Mouse (Mus musculus): Measurements from ENCODE around the gene Irx3.
A peak's percentile ranks its signal among the peaks of the same experiment; 100 is the strongest.

Irx3 gene

DNA sequence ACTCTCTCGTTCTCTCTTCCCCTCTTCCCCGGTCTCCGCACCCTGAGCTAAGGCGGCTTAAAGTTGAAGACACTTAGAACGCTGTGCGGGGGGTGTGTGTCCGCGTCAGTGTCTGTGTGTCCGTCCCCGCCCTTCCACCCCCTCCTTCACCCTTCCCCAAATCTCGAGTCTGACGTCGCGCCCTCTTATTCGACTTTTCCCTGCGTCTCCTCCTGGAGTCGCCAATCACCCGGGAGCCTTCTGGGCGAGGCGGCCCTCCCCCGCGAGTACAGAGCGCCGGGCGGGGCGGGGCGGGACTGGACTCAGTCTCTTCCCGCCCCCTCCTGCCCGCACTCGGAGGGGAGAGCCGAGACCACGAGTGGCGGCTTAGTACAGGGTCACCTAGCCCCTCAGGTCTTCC is at the start of gene Irx3:
Irx3 (minus strand) TSS at position 229 of the 400 bp plus-strand sequence.
- DNase-seq (ENCODE audit: low spot score in 2 of 2) = no peak

DNA sequence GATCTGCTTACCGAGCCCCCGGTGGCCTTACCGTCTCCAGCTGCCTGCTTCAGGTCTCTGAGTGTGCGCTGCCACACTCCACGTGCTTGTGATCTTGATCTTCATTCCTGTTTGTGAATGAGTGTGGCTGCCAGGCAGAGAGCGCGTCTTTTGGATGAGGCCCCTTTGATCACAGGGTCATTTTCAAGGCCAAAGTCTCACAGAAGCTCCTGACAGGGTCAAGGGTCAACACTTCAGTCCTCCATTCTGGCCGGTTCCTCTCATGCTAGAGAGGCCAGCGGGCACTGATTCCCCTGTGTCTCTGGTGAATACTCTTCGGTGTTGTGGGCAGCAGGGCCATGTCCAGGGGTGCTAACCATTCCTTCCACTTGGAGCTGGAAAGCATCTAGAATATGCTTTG is 49.5 kb upstream of the Irx3 start:
- DNase-seq (ENCODE audit: low spot score in 2 of 2) = no peak

GRCm38 (mm10) chr8:91849984-91850383 is 48.1 kb upstream of the Irx3 start:
- DNase-seq (ENCODE audit: low spot score in 2 of 2) = no peak

DNA sequence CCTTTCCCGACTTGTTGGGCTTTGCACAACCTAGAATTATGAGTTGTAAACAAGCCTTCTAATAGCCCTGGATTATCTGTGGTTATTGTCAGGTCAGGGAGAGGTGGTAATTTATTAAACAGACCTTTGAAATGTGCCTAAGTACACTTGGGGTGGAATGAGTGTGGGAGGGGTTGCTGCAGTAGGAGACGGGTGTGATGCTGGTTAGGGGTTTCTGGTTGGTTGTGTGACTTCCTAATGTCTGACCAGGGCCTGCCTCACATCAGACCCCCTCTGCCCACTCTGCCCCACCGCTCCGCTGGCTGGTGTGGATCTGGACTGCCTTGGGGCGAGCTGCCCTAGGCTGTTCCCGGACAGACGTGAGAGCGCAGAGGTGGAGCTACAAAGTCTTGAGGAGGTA is 47.7 kb upstream of the Irx3 start:
- no peak for DNase-seq (ENCODE audit: low spot score in 2 of 2)

DNA sequence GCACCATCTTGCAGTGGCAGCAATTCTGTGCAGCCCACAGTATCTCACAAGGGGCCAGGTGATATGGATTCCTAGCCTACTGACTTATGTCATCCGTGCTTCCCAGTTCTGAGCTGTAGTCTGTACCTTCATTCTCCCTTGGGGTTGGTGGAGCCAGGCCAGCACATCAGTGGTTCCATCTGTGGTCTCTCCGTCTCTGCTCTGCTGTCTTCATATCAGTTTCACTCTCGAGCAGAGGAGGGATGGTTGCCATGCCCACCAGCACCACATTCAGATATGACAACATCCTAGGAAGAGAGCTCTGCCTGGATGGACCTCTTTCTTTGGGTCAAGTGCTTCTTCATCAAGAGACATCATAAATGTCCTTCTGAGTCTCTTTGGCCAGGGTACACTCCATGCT is 43.8 kb upstream of the Irx3 start:
- peak; percentile 54 to 67 for DNase-seq (ENCODE audit: low spot score in 2 of 2)

DNA sequence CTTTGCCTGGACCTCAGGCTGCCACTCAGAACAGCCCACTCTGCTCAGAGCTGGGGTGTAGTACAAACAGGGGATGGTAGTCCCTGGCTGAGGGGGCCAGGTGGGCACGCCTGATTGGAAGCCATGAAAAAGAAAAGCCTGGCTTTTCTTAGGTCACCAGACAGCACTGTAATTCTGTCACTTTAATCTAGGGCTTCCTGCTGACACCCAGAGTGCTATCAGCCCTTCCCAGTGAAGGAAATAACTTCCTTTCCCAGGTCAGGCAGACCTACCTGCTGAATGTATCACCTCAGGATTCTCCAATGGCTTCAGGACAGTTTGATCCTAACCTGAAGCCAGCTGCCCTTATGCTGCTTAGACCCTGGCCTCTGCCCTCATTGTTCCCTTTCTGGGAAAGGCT is 35.3 kb upstream of the Irx3 start:
- no peak for DNase-seq (ENCODE audit: low spot score in 2 of 2)

DNA sequence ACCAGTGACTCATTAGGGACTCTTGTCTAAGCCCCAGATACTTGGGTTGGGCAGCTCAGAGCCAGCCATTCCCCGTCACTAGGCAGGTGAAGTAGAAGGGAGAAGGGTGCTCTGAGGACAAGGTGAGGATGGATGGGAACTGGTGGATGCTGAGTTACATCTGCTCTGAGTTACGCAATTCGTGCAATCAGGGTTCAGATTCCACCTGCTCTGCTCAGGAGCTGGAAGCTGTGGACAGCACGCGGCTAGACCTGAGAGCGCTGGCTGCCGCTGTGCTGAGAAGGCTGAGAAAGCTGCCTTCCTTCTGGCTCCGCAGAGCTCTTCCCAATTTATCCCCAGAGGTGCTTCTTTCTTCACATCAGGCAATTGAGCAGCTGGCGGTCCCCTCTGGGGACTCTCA is 34.8 kb upstream of the Irx3 start:
- DNase-seq (ENCODE audit: low spot score in 2 of 2) = no peak

DNA sequence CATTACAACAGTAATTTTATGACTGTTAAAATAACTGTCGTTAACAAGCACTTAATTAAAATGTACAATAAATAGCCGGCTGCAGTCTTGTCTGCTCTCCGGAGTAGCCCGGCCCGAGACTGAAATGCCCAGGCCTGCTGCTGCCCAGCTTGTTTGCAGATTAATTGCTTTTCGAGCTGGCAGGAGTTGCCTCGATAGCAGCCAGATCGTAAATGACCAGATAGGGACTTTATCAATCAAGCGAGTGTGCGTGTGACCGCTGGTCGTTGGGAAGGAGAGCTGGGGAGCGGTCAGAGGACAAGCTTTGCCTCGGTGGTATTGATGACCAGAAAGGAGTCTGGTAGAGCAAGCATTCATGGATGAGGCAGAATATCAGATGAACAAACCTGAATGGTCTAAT is 25.8 kb upstream of the Irx3 start:
- DNase-seq (ENCODE audit: low spot score in 2 of 2) = no peak

GRCm38 (mm10) chr8:91827192-91827591 is 25.3 kb upstream of the Irx3 start:
- no peak for DNase-seq (ENCODE audit: low spot score in 2 of 2)

GRCm38 (mm10) chr8:91823357-91823756 is 21.5 kb upstream of the Irx3 start:
- DNase-seq (ENCODE audit: low spot score in 2 of 2) = no peak

DNA sequence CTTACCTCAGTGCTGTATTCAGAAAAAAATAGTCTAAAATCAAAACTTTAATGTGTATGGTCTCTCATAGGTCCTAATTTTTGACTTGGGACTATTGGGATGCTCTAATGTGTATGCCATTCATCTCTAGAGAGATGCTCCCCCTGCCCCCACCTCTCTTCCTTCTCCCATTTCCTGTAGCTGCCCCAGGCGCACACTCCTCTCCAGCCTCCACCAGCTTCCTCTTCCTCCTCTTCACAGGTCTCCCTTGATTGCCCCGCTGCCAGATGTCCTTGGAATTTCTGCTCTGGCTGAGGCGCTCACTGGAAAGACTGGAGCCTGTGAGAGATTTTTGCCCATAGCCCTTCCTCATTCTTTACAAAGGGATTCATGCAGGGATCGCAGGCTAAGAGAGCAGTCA is 20.9 kb upstream of the Irx3 start:
- no peak for DNase-seq (ENCODE audit: low spot score in 2 of 2)

DNA sequence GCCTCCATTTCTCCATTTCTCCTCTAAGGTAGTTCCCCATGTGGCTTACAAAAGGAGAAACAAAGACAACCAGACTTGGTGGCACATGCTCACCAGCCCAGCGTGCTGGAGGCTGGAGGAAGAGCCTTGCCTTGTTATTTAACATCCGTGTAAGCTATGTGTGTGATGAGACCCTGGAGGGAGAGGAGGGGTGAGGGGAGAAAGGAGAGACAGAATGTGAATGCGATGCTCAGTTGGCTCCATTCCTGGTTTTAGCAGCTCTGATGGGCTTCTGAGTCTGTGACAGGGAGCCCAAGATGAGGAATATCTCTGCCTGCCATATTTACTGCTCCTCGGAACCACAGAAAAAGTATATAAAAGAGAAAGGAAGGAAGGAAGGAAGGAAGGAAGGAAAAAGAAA is 20.1 kb upstream of the Irx3 start:
- DNase-seq (ENCODE audit: low spot score in 2 of 2) = no peak

DNA sequence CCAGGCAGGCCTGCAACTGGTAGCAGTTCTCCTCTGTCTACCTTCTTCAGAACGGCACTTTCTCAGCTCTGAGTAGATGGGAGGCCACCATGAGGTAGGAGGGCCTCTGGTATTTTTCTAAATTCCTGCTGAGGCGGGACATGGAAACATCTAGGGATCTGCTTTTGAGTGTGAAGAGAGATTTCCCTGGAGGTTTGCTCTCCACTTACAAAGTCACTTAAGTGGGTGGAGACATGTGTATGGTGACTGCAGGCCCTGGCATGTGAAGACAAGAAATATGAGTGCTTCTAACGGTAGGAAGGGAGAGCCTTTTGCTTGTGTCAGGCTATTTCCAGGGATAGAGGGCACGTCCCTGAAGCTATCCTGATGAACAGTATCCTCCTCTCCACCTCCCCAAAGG is 17.9 kb upstream of the Irx3 start:
- no peak for DNase-seq (ENCODE audit: low spot score in 2 of 2)

DNA sequence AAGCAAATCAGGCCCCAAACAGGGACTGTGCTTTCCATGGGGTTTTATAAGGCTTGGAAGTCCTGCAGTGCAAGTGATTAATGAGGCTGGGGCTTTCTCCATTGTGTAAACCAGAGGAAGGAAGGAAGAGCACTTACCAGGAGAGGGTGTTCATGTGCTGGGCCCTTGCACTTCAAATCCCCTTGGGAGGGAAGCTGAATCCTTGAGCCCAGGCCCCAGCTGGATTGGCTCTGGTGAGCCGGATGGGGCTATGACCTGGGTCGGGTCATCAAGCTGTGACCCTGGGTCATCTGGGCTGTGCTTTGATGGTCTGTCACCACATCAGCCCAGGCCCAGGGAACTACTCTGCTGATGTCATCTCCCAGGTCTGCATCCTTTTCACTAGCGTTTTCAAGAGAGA is 16.9 kb upstream of the Irx3 start:
- no peak for DNase-seq (ENCODE audit: low spot score in 2 of 2)

DNA sequence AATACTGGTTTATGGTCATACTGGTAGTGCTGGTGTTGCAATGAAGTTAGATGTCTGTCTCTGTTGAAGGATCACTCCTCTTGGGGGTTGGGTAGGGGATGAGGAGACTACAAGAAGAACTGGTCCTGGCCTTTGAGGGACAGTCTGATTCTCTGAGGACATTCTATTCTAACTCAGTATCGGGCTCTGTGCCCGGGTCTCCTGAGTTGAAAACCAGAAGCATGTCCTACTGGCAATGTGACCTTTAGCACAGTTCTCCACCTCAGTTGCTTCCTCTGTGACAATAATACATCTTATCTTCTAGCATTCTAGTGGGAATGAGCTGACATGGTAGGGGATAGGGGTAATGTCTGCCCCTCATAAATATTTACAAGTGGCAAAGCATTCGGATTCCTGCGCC is 12.2 kb upstream of the Irx3 start:
- DNase-seq (ENCODE audit: low spot score in 2 of 2) = no peak

DNA sequence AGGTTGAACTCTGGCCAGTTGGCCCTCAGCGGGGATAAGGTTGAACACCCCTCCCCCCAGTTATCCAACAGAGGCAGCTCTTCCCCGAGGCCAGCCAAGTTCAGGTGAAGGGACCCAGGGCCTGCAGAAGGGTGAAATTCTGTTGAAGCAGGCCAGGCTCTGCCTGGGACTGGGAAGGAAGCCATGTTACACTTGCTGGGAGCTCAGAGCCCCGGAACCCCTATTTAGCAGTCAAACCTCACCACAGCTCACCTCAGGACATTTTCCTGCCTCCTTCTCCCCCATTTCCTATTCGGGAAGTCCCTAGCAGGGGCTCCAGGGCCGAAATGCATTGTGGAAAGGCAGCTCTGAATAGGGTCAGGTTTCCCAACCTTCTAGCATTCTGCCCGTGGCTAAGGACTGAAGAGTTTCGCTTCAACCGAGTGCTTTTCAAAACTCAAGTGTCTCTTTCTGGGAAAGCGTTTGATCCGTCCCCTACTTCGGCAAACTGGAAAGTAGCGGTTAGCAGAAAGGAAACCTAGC is 4.9 kb upstream of the Irx3 start:
- DNase-seq (ENCODE audit: low spot score in 2 of 2) = no peak

DNA sequence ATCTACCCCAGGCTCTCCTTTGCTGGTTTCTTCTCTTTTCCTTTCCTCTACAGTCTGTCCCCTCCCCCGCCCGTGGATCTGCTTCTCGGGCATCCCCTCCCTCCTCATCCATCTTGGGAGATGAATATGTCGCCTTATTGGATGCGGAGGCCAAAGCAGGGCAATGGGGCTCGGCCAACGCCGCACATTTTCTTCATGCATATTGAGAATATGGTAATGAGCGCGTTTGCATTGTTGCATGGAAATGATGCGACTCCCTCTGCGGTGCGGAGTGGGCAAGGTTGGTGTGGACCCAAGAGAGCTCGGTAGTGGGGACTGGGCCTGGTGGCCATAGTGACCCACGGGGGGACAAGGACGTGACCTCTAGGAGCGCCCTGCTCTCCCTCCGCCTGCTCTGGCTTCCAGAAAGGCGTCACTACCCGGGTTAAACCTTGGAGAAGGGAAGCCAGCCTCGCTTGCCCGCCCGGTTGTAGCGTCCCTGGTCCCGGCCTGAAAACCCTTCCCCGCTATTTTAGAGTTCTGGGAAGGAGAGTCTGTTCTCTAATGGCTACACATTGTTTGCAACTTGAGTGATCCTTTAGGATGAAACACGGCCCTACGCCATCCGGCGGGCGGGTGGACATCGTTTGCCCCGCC is 4.3 kb upstream of the Irx3 start:
- no peak for DNase-seq (ENCODE audit: low spot score in 2 of 2)

GRCm38 (mm10) chr8:91805254-91805671 is 3.4 kb upstream of the Irx3 start:
- no peak for DNase-seq (ENCODE audit: low spot score in 2 of 2)

- DNase-seq (ENCODE audit: low spot score in 2 of 2) = no peak
Measured at GRCm38 (mm10) chr8:91804403-91805253, 2.8 kb upstream of the Irx3 start.

DNA sequence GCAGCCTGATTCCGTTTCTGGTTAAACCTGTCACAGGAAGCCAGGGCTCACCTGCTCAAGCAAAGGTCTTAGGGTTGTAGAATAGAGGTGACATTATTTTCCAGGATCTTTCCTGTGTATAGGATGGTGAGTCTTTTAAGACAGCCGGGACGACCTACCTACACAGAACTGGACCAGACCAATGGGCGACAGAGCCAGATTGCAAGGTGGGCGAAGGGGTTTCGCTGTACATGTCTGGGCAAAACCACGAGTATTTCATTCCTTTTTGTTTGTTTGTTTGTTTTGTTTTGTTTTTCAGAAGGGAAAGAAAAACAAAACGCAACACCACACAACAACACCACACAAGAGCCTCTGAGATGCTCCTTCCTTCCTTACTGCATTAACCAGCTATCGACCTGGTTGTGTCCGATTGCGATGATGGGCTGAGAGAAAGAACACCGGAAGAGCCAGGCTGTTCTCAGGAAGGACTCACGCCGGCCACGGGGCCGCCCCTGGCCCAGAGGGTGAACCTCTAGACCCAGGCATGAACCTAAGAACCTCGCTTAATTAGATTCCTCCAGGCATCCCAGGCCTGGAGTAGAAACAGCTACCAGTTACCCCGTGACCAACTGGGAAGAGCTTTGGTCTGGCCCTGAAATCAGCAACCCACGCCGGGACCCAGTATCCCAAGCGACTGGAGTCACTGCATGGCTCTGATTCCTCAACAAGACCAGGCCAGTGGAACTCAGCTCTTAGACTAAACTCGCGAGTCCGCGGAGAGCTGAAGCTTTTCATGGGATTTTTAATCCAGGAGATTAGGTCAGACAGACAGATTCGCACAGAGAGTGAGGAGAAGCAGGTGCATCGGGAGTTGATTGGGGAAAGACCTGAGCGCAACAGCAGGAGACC is 1.9 kb upstream of the Irx3 start:
- no peak for DNase-seq (ENCODE audit: low spot score in 2 of 2)

- DNase-seq (ENCODE audit: low spot score in 2 of 2) = no peak
Measured at GRCm38 (mm10) chr8:91802401-91803322, 795 bp upstream of the Irx3 start.

Measured in right cerebral cortex, postnatal 10 days (tissue).